Mouse (Mus musculus): ENCODE results near the gene Vps26c. TPM values are rescaled to one million over a fixed set of nuclear protein-coding genes. Genes with fewer than 3 reads are reported as not detected.
"Not testable (repeated sequence)": the region's sequence is repeated elsewhere in the genome, so short reads cannot be mapped to it uniquely, and the experiment has no call there.

Gene Vps26c
- total RNA-seq, 2 experiments from 2014 or later: 26.7 to 27.8 TPM

DNA sequence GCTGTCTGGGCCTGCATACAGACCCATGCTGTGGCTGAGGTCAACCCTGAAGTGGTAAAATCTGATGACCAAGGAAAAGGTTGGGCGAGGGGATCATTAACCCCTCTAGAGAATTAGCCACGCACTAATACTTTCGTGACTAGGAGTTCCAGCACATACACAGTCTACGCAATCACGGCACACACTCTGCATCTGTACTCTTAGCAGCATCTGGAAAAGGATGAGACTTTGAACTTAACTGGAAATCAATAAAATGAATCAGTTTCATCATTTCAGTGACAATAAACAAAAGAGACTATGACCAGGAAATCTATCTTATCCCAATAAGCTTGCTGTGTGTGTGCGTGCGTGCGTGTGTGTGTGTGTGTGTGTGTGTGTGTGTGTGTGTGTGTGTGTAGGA, 17.9 kb downstream of the Vps26c start:
- no peak for DNase-seq
- intact Hi-C loops (cut with DNase I): no loop called here

DNA sequence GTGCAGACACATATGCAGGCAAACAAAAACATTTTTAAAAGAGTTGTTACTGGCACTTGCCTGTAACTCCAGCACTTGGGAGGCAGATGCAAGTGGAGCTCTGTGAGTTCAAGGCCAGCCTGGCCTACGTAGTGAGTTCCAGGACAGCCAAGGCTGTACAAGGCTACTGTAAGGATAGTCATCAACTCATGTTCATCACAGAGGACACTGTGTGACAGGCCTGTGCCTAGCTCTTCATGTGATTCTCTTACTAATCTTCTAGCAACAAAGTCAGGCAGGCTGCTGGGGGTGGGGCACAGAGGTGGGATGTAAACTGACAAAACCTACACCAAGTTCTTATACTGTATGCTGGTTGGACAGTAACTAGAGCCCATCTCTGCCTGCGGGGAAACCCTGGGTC, 19.6 kb downstream of the Vps26c start:
- intact Hi-C loops (cut with DNase I): no loop called here
- DNase-seq: no peak

DNA sequence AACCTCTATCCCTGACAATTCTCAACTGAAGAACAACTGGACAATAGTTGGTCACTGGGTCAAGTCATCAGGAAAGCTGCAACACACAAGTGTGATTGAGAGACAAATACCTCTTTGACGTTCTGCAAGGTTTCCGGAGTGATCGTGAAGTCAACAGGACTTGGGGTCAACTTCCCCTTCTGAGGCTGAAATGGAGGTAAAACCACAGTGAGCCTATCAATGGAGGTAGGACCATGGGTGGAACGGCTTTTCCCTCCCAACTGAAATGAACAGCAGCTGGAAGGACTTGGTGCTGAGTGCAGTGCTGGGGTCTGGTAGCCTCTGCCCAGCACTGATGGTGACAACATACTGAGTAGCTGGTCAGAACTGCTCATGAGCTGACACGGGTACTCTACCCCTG, 22.4 kb downstream of the Vps26c start:
- intact Hi-C loops (cut with DNase I): no loop called here
- DNase-seq: no peak

DNA sequence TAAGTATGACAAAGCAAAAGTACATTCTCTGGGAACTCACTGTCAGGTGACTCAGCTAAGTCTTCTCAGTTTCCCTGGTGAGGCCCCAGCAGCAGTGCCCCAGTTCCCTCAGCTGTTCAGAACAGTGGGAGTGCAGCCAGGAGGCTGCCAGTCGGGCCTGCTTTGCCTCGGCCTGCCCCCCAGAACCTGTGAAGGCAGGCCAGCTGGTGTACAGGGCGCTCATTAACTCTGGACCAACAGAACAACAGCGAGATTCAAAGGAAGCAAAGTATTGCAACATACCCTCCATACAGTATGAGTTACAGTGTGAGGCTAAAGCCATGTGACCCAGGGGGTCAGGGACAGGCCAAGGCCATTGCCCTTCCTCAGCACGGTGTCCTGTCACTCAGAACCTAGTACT, 28.7 kb downstream of the Vps26c start:
- peak; percentile 60 to 61 for DNase-seq
- intact Hi-C loops (cut with DNase I): no loop called here

DNA sequence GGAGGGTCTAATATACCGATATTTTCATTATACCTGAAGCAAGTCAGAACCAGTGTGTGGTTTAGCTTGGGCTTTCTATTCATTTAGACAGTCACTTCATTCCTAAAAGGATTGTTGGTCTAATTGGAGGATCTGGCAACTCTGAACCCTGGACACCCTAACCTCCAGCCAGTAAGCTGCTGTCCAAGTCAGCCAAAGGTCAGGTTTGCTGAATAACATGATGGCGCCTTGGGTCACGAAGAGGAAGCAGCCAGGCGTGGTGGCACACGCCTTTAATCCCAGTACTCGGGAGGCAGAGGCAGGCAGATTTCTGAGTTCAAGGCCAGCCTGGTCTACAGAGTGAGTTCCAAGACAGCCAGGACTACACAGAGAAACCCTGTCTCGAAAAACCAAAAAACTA, 29.5 kb downstream of the Vps26c start:
- DNase-seq; intact Hi-C loops (cut with DNase I): not testable (repeated sequence)

DNA sequence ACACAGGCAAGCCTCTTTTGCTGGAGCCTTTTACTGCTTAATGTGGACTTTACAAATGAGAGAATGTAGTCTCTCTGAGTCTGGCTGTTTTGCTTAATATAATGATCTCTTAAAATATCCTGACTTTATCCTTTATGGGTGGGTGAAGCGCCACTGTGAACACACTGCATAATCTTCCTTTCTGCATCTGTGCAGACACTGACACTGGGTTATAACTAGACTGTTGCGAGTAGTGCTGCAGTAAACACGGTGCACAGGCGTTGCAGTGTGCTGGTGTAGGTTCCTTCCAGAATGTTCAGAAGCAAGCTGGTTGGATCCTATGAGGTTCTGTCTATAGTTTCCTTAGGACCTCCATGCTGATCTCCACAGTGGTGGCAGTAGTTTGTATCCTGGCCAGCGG, 37.3 kb downstream of the Vps26c start:
- DNase-seq: no peak
- intact Hi-C loops (cut with DNase I): no loop called here

DNA sequence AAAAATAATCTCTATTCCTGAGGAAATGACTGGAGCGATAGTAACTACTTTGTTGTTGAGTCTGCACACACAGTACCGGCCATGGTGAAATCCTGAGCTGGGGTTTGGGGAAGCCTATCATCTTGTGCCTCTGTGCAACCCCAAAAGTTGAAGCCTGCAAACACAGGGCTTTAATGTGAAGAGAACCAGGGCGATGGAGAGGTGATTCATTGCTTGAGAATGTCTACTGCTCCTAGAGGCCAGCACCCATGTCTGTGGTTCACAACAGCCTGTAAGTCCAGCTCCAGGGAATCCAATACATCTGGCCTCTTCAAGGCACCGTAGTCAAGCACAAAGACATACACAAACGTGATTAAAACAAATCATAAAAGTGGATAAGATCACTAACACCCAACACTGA, 39.3 kb downstream of the Vps26c start:
- intact Hi-C loops (cut with DNase I): no loop called here
- DNase-seq: no peak

DNA sequence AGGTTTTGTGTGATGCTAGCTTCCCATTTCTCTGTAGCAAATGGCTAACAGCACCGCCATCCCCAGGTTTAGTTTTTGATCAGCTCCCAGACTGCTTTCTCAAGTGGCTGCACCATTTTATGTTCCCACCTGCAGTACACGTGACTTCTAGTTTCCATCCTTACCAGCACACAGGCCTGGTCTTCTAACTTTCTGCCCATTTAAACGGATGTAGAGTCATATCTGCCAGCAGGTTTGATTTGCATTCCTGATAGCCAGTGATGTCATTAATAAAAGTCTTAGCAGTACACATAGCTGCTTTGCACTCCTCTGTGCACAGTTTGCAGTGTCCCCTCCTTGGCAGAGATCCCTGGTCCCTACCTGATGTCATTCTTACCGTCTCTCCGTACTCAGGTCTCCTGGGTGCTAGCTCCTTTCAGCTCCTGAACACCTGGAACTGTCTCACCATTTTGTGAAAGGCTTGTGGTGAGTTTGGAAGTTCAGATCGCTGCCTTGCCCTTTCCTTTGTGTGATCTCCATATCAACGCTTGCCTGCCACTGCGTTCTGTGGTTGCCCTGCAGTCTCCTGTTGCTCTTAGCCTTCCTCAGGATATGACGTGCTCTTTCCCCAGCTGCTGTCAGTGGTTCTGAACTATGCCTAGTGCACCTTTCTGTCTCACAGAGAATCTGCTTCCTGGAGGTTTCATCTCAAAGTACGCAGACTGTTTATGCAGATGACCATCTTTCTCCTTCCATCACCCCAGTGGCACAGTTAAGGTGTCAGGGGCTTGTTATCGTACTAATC, 41.7 kb downstream of the Vps26c start:
- intact Hi-C loops (cut with DNase I): no loop called here

DNA sequence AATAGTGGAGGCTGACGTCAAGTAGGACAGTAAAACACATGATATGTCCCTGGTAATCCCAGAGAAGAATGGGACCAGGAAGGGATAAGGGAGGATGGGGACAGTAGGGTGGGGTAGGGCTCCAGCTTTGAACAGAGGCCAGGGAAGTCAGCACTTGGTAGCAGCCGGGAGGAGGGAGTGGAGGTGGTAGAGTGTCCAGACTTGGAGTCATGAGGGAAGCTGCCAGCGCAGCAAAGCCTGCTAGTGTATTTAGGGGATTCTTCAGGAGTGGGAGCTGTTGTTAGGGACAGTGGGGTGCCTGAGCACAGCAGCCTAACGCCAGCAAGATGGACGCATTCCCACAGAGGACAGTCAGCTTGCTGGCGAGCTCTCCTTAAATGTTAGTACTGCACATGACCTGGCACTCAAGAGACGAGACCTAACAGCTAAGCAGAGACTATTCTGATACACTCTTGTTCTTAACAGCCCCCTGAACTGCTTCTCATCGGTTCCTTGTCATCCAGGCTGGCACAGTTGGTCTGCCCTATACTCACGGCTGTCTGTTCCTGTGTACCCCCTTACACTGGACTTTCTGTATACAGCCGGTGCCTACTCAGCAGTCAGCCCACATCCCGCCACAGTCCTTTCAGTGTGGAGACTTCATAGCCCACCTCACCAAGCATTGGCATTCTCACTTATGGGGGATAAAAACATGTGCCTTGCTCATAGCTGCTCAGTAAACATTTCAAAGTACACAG, 53.4 kb downstream of the Vps26c start:
- peak; percentile 40 to 52 for DNase-seq
- intact Hi-C loops (cut with DNase I): loop anchor here (5.0 kb wide), 1 partner anchor 94 kb away; no protein-coding TSS in a partner anchor

More for the DNA sequence above, 41.7 kb downstream of the Vps26c start:
- no peak for DNase-seq

DNA sequence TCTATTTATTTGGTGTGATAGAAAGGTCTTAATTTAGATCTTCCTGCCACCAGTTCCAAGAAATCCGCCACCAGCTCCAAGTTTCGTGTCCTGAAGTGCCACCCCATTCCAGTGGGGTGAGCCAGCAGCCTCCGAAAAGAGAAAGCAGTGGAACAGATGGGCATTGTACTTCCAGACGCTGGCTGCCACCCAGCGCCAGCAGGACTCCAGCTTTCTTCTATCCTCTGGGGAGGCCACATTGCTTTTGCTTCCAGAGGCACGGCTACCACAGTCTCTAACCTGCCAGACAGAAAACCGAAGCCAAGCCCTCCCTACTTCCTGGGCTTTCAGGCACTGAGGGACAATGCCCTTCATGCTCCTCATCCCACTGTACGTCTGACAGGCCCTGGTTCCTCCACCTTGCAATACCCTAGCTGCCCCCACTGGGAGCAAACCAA, 54.1 kb downstream of the Vps26c start:
- intact Hi-C loops (cut with DNase I): loop anchor here (5.0 kb wide), 1 partner anchor 95 kb away; no protein-coding TSS in a partner anchor
- DNase-seq: peak; percentile 64 to 76

DNA sequence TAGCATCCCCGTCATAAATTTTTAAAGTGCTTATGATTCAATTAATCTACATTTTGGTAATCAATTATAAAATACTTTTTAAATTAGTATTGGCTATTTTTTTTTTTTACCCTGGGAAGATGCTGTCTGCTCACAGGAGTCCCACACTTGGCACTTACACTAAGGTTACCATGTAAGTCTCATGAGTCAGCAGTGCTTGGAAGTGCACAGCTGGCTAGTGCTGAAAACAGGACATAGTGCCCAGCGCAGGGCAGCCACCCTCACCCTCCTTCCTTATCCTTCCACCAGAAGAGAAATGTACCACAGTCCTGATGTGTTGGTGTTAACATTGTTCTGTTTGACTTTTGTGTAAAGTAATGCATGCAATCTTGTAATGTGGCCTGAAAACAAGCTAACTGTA, 58.2 kb downstream of the Vps26c start:
- no peak for DNase-seq
- intact Hi-C loops (cut with DNase I): no loop called here

DNA sequence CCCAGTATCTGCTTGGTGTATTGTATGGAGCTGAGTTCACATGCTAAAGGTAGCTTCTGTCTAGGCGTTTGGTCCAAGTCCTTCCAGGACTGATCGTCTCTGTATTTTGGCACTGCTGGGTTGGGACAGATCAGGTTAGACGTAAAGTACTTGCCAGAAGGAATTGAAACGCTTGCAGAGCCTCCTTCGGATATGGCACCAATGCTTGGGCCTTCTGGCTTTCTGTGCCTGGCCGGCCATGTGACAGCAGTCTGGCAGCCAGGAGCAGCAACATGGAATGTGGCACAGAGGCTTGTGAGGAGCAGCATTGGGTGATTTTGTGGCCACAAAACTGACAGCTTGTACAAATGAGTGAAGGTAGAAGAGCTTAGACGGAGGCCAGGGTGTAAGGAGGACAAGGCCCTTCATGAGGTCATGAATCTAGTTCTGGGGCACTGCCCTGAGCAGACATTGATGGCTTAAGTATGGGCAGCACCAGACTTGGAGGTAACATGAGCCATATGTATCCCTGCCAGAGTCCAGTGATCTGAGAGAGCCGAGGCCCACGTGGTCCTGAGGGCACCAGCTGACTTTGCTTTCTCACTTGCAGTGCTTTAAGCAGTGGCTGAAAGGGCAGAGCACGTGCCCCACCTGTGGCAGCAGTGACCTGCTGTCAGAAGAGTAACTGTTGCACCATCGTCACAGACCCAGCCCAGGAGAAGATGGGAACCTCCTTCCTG, 59.1 kb downstream of the Vps26c start:
- peak; percentile 35 to 50 for DNase-seq
- intact Hi-C loops (cut with DNase I): no loop called here

DNA sequence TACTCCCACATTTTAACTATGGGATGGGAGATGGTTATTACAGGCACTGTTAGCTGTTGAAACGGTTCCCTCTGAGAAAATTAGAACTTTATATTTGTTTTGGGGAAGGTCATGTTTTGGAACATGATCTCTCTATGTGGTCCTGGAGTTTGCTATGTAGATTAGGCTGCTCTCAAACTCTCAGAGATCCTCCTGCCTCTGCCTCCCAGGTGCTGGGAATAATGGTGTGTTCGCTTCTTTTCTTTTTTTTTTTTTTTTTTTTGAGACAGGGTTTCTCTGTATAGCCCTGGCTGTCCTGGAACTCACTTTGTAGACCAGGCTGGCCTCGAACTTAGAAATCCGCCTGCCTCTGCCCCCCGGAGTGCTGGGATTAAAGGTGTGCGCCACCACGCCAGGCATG, 60.3 kb downstream of the Vps26c start:
- intact Hi-C loops (cut with DNase I); DNase-seq: not testable (repeated sequence)

DNA sequence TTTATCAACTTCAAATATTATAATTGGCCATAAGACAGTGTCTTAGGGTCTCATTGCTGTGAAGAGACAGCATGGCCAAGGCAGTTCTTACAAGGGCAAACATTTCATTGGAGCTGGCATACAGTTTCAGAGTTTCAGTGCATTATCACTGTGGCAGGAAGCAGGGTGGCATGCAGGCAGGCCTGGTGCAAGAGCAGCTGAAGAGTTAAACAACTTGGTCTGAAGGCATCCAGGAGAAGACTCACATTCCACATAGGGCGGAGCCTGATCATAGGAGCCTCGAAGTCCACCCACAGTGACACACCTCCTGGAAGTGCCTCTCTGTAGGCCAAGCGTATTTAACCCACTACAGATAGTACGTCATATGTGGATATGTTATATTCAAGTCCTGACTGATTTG, 60.7 kb downstream of the Vps26c start:
- intact Hi-C loops (cut with DNase I): no loop called here
- DNase-seq: no peak

DNA sequence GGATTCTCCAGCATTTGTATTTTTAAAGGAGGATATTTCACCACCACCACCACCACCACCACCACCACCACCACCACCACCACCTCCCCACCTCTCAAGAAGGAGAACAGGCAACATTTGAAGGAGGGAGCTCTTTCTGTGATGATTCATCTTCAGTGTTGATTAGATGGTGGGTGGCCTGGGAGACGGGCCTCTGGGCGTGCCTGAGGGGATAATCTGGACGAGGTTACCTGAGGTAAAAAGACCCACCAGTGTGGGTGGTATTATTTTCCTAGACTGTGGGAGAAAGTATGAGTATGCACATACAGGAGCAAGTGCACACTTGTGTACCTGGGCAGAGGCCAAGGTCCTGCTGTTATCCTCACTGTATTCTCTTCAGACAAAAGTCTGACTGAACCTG, 62.6 kb downstream of the Vps26c start:
- DNase-seq: no peak
- intact Hi-C loops (cut with DNase I): no loop called here

DNA sequence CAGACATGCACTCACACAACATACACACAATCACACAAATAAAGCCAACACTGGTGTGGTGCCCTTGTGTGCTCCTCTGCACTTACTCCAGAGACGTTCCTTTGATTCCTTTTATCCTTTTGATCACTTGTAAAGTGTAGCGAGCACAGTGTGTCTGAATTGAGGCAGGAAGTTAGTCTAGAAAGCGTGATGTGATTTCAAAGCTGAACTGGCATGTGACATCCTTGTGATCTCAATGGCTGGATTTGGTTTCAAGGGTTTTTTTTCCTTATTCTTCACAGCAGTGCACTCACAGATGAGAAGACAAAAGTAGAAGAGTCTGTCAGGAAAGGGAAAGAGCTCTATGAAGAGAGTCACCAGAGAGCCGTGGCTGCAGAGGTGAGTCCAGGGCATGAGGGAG, 72.5 kb downstream of the Vps26c start:
- no peak for DNase-seq
- intact Hi-C loops (cut with DNase I): no loop called here

DNA sequence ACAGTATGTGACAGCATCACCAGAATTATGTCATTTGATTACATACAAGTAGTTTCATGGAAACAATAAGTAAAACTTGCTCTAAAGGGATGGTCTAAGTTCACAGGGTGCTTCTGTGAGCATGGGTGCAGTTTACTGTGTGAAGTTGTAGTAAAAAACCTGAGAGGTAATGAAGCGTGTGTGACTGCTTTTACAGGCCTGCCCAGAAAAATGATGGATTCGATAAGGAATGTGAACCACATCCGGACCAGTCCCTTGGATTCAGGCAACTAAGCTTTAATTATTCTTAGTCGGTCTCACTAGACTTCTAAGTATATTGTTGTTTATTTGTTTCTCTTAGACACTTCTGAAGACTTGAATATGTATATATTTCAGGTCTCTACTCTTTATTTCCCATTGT, 73.9 kb downstream of the Vps26c start:
- intact Hi-C loops (cut with DNase I): no loop called here
- DNase-seq: no peak

DNA sequence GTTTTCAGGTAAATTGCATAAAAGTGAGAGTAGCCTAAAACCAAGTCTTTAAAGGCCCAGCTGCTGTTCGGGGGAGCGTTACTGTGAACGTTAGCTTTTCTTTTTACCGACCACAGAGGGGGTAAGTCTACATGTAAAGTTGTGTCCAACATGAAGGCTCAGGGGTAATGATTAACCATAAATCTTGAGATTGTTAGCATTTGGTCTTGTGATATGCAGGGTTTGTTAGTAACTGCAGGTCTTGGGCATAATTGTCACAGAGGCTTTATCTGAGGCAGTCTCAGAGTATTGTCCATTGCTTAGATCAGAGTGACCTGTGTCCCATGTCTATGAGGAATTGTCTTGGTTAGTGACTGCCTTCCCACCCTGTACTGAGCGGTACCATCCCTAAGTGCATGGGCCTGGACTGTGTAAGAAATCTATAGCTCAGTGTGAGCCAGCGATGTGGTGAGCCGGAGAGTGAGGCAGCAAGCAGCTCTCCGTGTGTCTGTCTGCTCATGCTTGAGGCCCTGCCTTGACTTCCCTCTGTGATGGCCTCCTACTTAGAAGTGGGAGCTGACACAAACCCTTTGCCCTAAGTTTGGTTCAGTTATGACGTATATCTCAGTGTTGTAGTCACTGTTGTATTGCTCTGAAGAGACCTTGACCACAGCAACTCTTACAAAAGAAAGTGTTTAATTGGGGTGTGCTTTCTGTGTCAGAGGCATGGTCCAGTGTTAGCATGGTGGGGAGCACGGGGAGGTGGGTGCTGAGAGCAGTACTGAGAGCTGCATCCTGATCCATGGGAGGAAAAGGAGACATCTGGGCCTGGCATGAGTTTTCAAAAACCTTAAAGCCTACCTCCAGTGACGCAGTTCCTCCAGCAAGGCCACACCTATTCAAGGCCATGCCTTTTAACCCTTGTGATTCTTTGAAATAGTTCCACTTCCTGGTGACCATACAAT, 74.8 kb downstream of the Vps26c start:
- DNase-seq: no peak
- intact Hi-C loops (cut with DNase I): no loop called here

DNA sequence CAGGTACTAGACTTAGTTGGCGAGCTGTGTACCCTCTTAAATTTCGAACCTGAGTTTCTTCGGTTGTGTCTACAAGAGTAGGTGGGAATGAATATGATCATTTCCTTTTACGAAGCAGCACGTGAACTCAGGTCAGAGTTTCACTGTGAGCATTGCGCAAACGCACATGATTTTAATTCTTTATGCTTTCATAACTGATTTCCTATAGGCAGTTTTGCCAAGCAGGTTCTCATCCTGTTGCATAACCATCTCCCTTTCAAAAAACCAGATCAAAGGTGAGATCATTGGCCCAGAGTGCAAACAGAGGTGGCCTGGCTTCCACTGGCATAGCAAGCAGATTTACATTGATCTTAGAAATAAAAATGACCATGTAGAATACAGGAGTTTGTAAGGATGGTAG, 77.0 kb downstream of the Vps26c start:
- intact Hi-C loops (cut with DNase I): no loop called here
- DNase-seq: no peak

DNA sequence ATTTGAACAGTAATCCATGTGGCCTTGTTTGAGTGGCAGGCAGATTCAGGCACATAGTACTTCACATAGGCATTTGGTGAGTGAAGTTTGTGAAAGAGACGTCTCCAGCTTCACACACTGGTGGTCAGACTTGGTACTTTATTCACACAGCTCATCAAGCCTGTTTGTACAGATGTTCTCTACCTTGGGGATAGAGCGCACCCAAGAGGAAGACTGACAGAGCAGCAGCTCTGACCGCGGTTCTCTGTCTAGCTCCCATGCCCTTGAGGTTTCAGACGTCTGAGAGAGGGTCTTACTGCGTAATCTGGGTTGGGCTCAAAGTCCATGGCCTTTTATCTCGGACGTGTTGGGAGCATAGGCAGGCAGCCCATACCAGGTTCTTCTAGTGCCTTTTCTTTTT, 77.5 kb downstream of the Vps26c start:
- DNase-seq: no peak
- intact Hi-C loops (cut with DNase I): no loop called here
